Mouse (Mus musculus) neural tube, embryonic 15.5 days (tissue): ENCODE measurements at regions not wholly inside any gene's neighbourhood (a gene's known extent, or its start where the extent isn't known, plus 50 kb on each side); places are given as distances from the start of the nearest gene placed in this dataset.
A peak's percentile ranks its signal among the peaks of the same experiment; 100 is the strongest.

Experiments
- ATAC-seq: fragments of 200-750 bp; cut with Nextera tagmentation; 2 replicates; pipeline ENCODE4 v1.8.0; 2017; ENCODE audit warnings: mild to moderate bottlenecking, moderate TSS enrichment, moderate library complexity; ENCODE audit not compliant: low FRiP score
- H3K27ac ChIP-seq: fragments of 300-500 bp; sonication (generic); replicated peaks from 2 replicates; pipeline ENCODE4 v1.5.1; 2015; ENCODE audit warnings: mild to moderate bottlenecking, inconsistent platforms
- H3K27me3 ChIP-seq: fragments of 300-500 bp; sonication (generic); replicated peaks from 2 replicates; pipeline ENCODE4 v1.6.1; 2015; ENCODE audit warnings: inconsistent platforms
- H3K36me3 ChIP-seq: fragments of 300-500 bp; sonication (generic); 2 replicates; pipeline ENCODE4 v1.6.1; 2015; ENCODE audit warnings: inconsistent platforms
- H3K4me1 ChIP-seq: fragments of 300-500 bp; sonication (generic); 2 replicates; pipeline ENCODE4 v1.6.1; 2015; ENCODE audit warnings: inconsistent platforms
- H3K4me2 ChIP-seq: fragments of 300-500 bp; sonication (generic); 2 replicates; pipeline ENCODE4 v1.6.1; 2015; ENCODE audit warnings: inconsistent platforms, mild to moderate bottlenecking, moderate library complexity
- H3K4me3 ChIP-seq: fragments of 300-500 bp; sonication (generic); replicated peaks from 2 replicates; pipeline ENCODE4 v1.5.1; 2015; ENCODE audit warnings: mild to moderate bottlenecking, inconsistent platforms
- H3K9ac ChIP-seq: fragments of 300-500 bp; sonication (generic); replicated peaks from 2 replicates; pipeline ENCODE4 v1.6.1; 2015; ENCODE audit warnings: mild to moderate bottlenecking, inconsistent platforms
- H3K9me3 ChIP-seq: fragments of 300-500 bp; sonication (generic); replicated peaks from 2 replicates; pipeline ENCODE4 v1.6.1; 2016; ENCODE audit warnings: inconsistent platforms
- WGBS: fragments of 180-500 bp; shearing (Covaris S2); methylation state at CpG from one replicate; pipeline ENCODE4 v1.1.7; 2015; ENCODE audit warnings: mixed read lengths; 5-methylcytosine and 5-hydroxymethylcytosine counted together

DNA sequence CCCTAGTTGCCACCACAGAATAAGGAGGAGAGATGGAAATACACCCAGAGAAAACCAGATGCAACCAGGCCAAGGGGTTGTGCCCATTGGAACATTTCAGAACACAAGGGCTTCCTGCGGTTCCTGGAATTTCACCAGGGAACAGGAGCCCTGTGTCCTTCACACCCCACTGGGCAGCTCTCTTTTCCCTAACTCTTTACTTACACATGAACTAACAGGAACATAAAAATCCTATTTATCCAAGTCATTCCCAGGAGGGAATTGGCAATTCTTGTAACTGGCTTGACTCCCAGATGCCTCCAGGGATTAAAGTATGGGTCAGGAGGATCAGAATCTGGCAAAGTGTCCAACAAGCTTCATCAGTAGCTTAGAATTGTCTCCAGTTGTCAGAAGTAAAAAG is 62.2 kb upstream of the Glycam1 start:
- H3K36me3 ChIP-seq, result no peaks in the 10 kb centered on the region
- peak; percentile 61; the same call in 1 of the 2 replicates for ATAC-seq
- no peak overlapping the region for H3K9ac ChIP-seq
- no peak overlapping the region for H3K4me3 ChIP-seq
- H3K9me3 ChIP-seq, result no peaks in the 10 kb centered on the region
- H3K27ac ChIP-seq, result peak overlapping the region; percentile 48; the same call in 1 of the 2 replicates
- WGBS, result 22% methylated on average over 1 of the region's 1 CpGs
- H3K27me3 ChIP-seq, result no peaks in the 10 kb centered on the region
- 0 out of 2 replicates have a peak, but pooled peaks cover 4% of the 10 kb centered on the region for H3K4me1 ChIP-seq
- H3K4me2 ChIP-seq, result no peak overlapping the region
